Mouse (Mus musculus): ENCODE measurements around the gene Gm20075. TPM values are rescaled to one million over a fixed set of nuclear protein-coding genes. Genes with fewer than 3 reads are reported as not detected.

Gene Gm20075
- polyA plus RNA-seq, 1 experiment from 2014 or later: 27.9 TPM

DNA sequence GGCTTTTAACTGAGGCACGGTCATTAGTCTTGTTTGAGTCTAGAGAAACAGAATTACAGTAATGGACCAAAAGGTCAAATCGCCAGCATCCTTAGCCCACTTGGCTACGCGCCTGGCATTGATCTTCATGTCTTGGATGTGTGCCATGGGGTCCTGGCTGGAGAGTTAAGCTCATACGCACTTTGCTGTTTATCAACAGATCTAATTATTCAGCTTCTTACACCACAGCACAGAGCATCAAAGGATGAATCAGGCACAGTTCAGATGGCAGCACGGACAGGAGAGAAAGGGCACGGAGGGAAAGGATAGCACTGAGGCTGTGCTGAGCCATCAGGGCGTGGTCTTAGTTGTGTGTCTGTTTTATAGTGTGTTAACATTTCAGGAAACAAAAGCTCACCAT is 7.6 kb downstream of the Gm20075 start:
- no peaks in the 10 kb centered on the region for H3K9me3 ChIP-seq (ENCODE audit: control insufficient read depth, low read length)

GRCm38 (mm10) chr13:96052755-96053154 is 28.4 kb downstream of the Gm20075 start:
- Histone ChIP-seq H3K27ac (ENCODE audit: low read length) (no peak overlapping the region), H3K36me3 (ENCODE audit: control insufficient read depth, insufficient read depth) (no peaks in the 10 kb centered on the region)
- 92% methylated on average over 3 of the region's 3 CpGs for WGBS

More for the DNA sequence above, 7.6 kb downstream of the Gm20075 start:
- Histone ChIP-seq H3K4me3 (replicated peaks; ENCODE audit: low read length) (no peak overlapping the region), H3K27me3 (replicated peaks; ENCODE audit: control insufficient read depth, insufficient read depth, low read length) (no peaks in the 10 kb centered on the region), H3K4me2 (ENCODE audit: low read length) (no peak overlapping the region), H3K27ac (ENCODE audit: low read length) (no peak overlapping the region), H3K9ac (replicated peaks; ENCODE audit: low read depth, low read length) (no peak overlapping the region), H3K4me1 (replicated peaks; ENCODE audit: control insufficient read depth, insufficient read depth, low read length) (0 out of 2 replicates have a peak, but pooled peaks cover 3% of the 10 kb centered on the region), H3K36me3 (ENCODE audit: control insufficient read depth, insufficient read depth) (no peaks in the 10 kb centered on the region)
- 22% methylated on average over 8 of the region's 8 CpGs for WGBS
- no peak for ATAC-seq

DNA sequence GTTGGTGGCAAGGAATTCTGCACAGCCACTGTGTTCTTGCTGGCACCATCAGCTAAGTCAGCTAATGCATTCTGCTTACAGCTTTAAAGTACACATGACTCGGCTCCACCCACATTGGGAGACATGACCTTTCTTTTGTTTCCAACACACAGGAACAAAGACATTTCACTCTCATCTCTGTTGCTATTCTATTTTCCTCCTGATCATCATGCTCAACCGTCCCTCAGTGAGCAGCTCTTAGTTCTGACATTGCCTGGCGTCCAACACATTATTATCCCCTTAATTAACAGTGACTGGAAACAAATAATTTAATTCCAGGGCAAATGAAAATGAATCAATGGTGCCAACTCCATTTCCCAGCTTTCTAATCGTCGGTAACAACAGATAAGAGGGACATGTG is 35.8 kb downstream of the Gm20075 start:
- Histone ChIP-seq H3K9me3 (ENCODE audit: control insufficient read depth, low read length) (no peaks in the 10 kb centered on the region), H3K4me2 (ENCODE audit: low read length) (no peak overlapping the region), H3K27ac (ENCODE audit: low read length) (no peak overlapping the region), H3K4me1 (replicated peaks; ENCODE audit: control insufficient read depth, insufficient read depth, low read length) (no peaks in the 10 kb centered on the region), H3K36me3 (ENCODE audit: control insufficient read depth, insufficient read depth) (no peaks in the 10 kb centered on the region), H3K9ac (replicated peaks; ENCODE audit: low read depth, low read length) (no peak overlapping the region), H3K4me3 (replicated peaks; ENCODE audit: low read length) (no peak overlapping the region), H3K27me3 (replicated peaks; ENCODE audit: control insufficient read depth, insufficient read depth, low read length) (no peaks in the 10 kb centered on the region)
- ATAC-seq: no peak
- 22% methylated on average over 5 of the region's 5 CpGs for WGBS

More at GRCm38 (mm10) chr13:96052755-96053154, 28.4 kb downstream of the Gm20075 start:
- Histone ChIP-seq H3K9ac (replicated peaks; ENCODE audit: low read depth, low read length) (no peak overlapping the region), H3K4me1 (replicated peaks; ENCODE audit: control insufficient read depth, insufficient read depth, low read length) (no peaks in the 10 kb centered on the region), H3K4me3 (replicated peaks; ENCODE audit: low read length) (no peak overlapping the region), H3K9me3 (ENCODE audit: control insufficient read depth, low read length) (no peaks in the 10 kb centered on the region), H3K4me2 (ENCODE audit: low read length) (no peak overlapping the region), H3K27me3 (replicated peaks; ENCODE audit: control insufficient read depth, insufficient read depth, low read length) (no peaks in the 10 kb centered on the region)
- ATAC-seq: no peak

DNA sequence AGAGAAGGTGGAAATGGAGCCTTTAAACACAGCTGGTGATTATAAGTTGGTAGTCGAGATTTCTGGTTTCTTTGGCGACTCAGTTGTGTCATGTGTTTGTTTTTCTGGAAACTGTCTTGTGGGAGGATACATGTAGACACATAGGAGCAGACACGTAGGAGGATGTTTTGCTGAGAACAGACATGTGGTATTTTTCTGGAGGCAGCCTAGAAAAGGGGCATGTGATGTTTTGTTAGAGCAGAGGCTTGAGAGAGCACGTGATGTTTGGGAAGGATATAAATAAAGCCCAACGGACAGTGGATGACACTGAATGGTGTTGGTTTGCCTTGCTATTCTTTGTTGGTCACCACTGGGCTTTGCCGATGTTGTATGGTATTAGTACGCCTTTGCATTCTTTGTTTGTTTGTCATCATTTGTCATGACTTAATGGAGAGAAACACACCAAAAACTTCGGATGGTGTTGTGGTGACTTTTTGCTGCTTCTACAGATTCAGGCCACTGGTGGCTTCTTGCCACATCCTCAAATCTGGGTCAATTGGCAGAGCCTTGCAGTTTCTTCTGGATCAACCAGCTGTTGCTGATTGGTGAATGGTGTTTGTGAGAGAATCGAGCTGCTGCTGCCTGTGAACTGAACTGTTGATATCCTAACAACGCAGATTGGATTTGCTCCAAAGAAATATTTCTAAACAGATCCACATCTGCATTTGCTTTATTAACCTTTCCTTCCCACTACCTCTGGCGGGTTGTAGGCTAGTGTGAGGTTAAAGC is 40.7 kb downstream of the Gm20075 start:
- Histone ChIP-seq H3K36me3 (ENCODE audit: control insufficient read depth, insufficient read depth) (no peaks in the 10 kb centered on the region), H3K27me3 (replicated peaks; ENCODE audit: control insufficient read depth, insufficient read depth, low read length) (no peaks in the 10 kb centered on the region), H3K4me3 (replicated peaks; ENCODE audit: low read length) (no peak overlapping the region), H3K9me3 (ENCODE audit: control insufficient read depth, low read length) (no peaks in the 10 kb centered on the region), H3K27ac (ENCODE audit: low read length) (no peak overlapping the region), H3K9ac (replicated peaks; ENCODE audit: low read depth, low read length) (no peak overlapping the region), H3K4me2 (ENCODE audit: low read length) (no peak overlapping the region), H3K4me1 (replicated peaks; ENCODE audit: control insufficient read depth, insufficient read depth, low read length) (no peaks in the 10 kb centered on the region)
- ATAC-seq: no peak
- WGBS: 84% methylated on average over 11 of the region's 11 CpGs

GRCm38 (mm10) chr13:96039536-96039935 is 41.6 kb downstream of the Gm20075 start:
- no peak overlapping the region for H3K9ac ChIP-seq (replicated peaks; ENCODE audit: low read depth, low read length)
- H3K36me3 ChIP-seq (ENCODE audit: control insufficient read depth, insufficient read depth): no peaks in the 10 kb centered on the region
- WGBS: 90% methylated on average over 1 of the region's 1 CpGs
- no peak overlapping the region for H3K4me3 ChIP-seq (replicated peaks; ENCODE audit: low read length)
- no peak overlapping the region for H3K27ac ChIP-seq (ENCODE audit: low read length)
- ATAC-seq: no peak
- H3K4me1 ChIP-seq (replicated peaks; ENCODE audit: control insufficient read depth, insufficient read depth, low read length): no peaks in the 10 kb centered on the region
- H3K4me2 ChIP-seq (ENCODE audit: low read length): no peak overlapping the region
- no peaks in the 10 kb centered on the region for H3K27me3 ChIP-seq (replicated peaks; ENCODE audit: control insufficient read depth, insufficient read depth, low read length)
- no peaks in the 10 kb centered on the region for H3K9me3 ChIP-seq (ENCODE audit: control insufficient read depth, low read length)

DNA sequence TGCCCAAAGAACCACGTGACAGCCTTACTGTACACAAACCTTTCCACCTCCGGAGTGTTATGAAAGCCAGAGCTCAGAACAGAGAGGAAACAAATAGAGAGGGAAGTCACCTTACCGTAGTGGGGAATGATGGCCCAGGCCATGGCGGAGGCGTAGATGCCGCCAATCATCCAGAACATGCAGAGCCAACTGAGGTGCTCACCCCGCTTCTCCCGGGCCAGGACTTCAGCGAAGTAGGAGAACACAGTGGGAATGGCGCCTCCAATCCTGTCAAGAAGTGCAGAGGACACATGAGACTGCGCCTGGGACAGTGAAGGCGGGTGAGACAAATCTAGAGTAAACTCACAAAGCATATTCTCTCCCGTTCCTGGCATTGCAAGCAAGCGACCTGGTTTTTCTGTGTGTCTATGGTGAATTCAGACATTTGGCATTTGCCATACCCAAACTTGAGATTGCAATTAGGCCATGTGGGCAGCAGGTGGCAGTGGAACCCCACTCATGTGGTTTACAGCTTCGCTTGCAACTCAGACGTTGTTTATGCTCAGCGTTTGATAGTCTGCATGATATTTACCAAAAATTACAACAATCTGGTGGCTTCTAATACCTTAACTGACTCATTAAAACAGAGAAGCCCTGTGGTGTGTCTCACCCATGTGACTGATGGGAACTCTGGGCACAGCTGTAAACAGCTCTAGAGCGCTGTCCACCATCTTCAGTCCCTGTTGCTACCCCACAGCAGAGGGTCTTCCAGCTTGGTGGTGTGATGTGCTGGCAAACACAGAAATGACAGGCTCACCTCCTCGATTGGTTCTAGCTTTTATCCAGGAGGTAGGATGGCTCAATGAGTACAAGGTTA is 50.6 kb downstream of the Gm20075 start:
- Histone ChIP-seq H3K9me3 (ENCODE audit: control insufficient read depth, low read length) (no peaks in the 10 kb centered on the region), H3K4me3 (replicated peaks; ENCODE audit: low read length) (no peak overlapping the region), H3K9ac (replicated peaks; ENCODE audit: low read depth, low read length) (no peak overlapping the region), H3K27me3 (replicated peaks; ENCODE audit: control insufficient read depth, insufficient read depth, low read length) (no peaks in the 10 kb centered on the region), H3K36me3 (ENCODE audit: control insufficient read depth, insufficient read depth) (no peaks in the 10 kb centered on the region), H3K4me2 (ENCODE audit: low read length) (no peak overlapping the region), H3K27ac (ENCODE audit: low read length) (no peak overlapping the region), H3K4me1 (replicated peaks; ENCODE audit: control insufficient read depth, insufficient read depth, low read length) (no peaks in the 10 kb centered on the region)
- ATAC-seq: no peak
- 63% methylated on average over 19 of the region's 19 CpGs for WGBS

Other genes with a start within 250 kb of the Gm20075 start
- gene Iqgap2, start 189.5 kb downstream of the Gm20075 start, polyA plus RNA-seq (2015; fragmentation: Nextera tagmentation; extraction: Ambion mirVana): 4.0 and 5.0 TPM in 2 replicates
- 0.20 TPM in 1 of 2 replicates, not detected in the other for gene Gm17190, start 678 bp upstream of the Gm20075 start, polyA plus RNA-seq (2015; fragmentation: Nextera tagmentation; extraction: Ambion mirVana)
- gene Sv2c, start 51.2 kb upstream of the Gm20075 start, polyA plus RNA-seq (2015; fragmentation: Nextera tagmentation; extraction: Ambion mirVana): 2.8 and 4.8 TPM in 2 replicates